Mouse (Mus musculus): ENCODE results near the gene Sfxn2.

- TF ChIP-seq CTCF (IDR thresholded peaks at IDR 0.05; ENCODE audit: extremely low read depth, insufficient read length, insufficient replicate concordance, low read depth, low read length) (no peak), POLR2A (IDR thresholded peaks at IDR 0.05; ENCODE audit: low read depth, low read length) (no peak)
Measured at GRCm38 (mm10) chr19:46625015-46625414, 51.9 kb downstream of the Sfxn2 start.
